Mouse (Mus musculus): Measurements from ENCODE around the gene Gm3512. TPM values are rescaled to one million over a fixed set of nuclear protein-coding genes. Genes with fewer than 3 reads are reported as not detected.

Gene Gm3512
- total RNA-seq (2023), result not detected

DNA sequence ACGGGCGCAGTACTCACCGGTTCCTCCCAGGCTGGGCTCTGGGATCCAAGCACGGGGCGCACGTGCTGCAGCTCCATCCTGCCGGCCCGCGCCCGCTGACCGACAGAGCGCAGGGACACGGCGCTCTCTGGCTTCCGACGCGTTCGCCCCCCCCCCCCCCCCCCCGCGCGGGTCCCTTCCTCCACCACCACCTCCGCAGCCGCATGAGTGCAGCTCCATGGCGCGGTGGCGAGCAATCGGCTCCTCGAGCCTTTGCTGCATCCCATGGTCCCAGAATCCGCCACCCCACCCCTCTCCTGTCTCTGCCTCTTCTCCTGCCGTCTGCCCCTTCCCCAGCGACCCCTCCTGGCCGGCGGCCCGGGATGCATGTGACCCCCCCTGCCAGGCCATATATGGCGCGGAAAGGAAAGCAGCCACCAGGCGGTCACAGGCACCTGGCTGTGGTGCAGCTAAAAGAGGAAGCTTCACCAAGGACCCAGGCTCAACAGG, at the start of gene Gm3512:
Gene Gm3512, minus strand, starts transcription at position 51 of the 489 bp plus-strand sequence.

DNA sequence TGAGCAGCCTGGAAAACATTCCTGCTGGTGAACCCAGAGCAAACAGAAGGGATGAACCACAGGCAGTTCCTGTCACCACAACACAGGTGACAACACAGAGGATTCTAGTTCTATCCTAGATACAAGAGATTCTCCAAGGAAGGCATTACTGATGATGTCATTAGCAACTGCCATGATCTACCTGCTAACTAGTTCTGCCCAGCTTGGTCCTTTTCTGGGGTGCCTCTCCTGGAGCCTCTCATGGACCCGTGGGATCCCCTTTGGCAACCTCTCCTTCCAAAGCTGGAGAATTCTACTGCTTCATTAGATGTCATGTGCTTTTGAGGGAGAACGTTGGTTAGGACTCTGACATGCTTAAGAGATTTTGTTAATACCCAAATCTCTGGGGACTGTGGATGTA, 20.1 kb upstream of the Gm3512 start, which contains the start of gene Gm16434:
Gene Gm16434, minus strand, starts transcription at position 101 of the 400 bp plus-strand sequence.

DNA sequence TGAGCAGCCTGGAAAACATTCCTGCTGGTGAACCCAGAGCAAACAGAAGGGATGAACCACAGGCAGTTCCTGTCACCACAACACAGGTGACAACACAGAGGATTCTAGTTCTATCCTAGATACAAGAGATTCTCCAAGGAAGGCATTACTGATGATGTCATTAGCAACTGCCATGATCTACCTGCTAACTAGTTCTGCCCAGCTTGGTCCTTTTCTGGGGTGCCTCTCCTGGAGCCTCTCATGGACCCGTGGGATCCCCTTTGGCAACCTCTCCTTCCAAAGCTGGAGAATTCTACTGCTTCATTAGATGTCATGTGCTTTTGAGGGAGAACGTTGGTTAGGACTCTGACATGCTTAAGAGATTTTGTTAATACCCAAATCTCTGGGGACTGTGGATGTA, 49.0 kb downstream of the Gm3512 start, which contains the start of gene Gm6676:
Gene Gm6676, minus strand, starts transcription at position 101 of the 400 bp plus-strand sequence.

Other genes starting within 250 kb of the Gm3512 start
- gene Gm6356, start 200.7 kb downstream of the Gm3512 start, total RNA-seq (2023), result not detected
- not detected for gene Gm10406, start 147.1 kb downstream of the Gm3512 start, total RNA-seq (2023)
- not detected for gene Gm3685, start 129.6 kb downstream of the Gm3512 start, total RNA-seq (2023)
- gene Gm3696, start 73.9 kb downstream of the Gm3512 start, total RNA-seq (2023), result under 1 TPM in 1 of 2 experiments, not detected in 1; 0.20 TPM
- gene Gm6676, start 49.1 kb downstream of the Gm3512 start, total RNA-seq (2023), result not detected
- not detected for gene Gm16434, start 20.0 kb upstream of the Gm3512 start, total RNA-seq (2023)
- gene Gm3727, start 90.2 kb upstream of the Gm3512 start, total RNA-seq (2023), result not detected
- gene Gm3739, start 140.5 kb upstream of the Gm3512 start, total RNA-seq (2023), result not detected
- not detected for gene Gm5797, start 157.9 kb upstream of the Gm3512 start, total RNA-seq (2023)
- gene Gm8374, start 190.6 kb upstream of the Gm3512 start, total RNA-seq (2023), result not detected

All from neutrophil, adult 59 days (primary cell).